Mouse (Mus musculus) small intestine, adult 2 months (tissue): ENCODE results near the gene Rpusd3. TPM values are rescaled to one million over a fixed set of nuclear protein-coding genes. Genes with fewer than 3 reads are reported as not detected.

ENCODE experiments used
- H3K27ac ChIP-seq: fragments of 200-500 bp; 2 replicates; pipeline ENCODE4 v1.5.1; 2012; ENCODE audit warnings: low read depth, low read length, control low read depth, inconsistent platforms; ENCODE audit not compliant: insufficient read depth
- H3K27me3 ChIP-seq: fragments of 200-500 bp; 2 replicates; pipeline ENCODE4 v1.6.1; 2012; ENCODE audit warnings: mild to moderate bottlenecking, moderate library complexity, low read length, inconsistent platforms; ENCODE audit not compliant: control insufficient read depth, insufficient read depth
- H3K36me3 ChIP-seq: fragments of 200-500 bp; 2 replicates; pipeline ENCODE4 v1.6.1; 2012; ENCODE audit warnings: mild to moderate bottlenecking, low read length, control low read depth, inconsistent platforms; ENCODE audit not compliant: control insufficient read depth, insufficient read depth
- H3K4me1 ChIP-seq: fragments of 200-500 bp; 2 replicates; pipeline ENCODE4 v1.6.1; 2012; ENCODE audit warnings: low read length, inconsistent platforms, mixed read lengths; ENCODE audit not compliant: control insufficient read depth, insufficient read depth, insufficient read length
- H3K4me3 ChIP-seq: fragments of 200-500 bp; 2 replicates; pipeline ENCODE4 v1.5.1; 2012; ENCODE audit warnings: low read depth, mild to moderate bottlenecking, control low read depth, inconsistent platforms, low read length, moderate library complexity
- CTCF ChIP-seq: fragments of 200-500 bp; IDR thresholded peaks from 2 replicates; pipeline ENCODE4 v1.5.1; 2012; ENCODE audit warnings: low read depth, mild to moderate bottlenecking, control low read depth, inconsistent platforms, low read length, moderate library complexity, mixed read lengths; ENCODE audit not compliant: insufficient replicate concordance, insufficient read length; ENCODE audit errors: extremely low read depth
- POLR2A ChIP-seq: fragments of 200-500 bp; IDR thresholded peaks from 2 replicates; pipeline ENCODE4 v1.6.1; 2012; ENCODE audit warnings: low read depth, mild to moderate bottlenecking, control low read depth, inconsistent platforms, low read length, moderate library complexity
- WGBS: fragments of 180-500 bp; shearing (Covaris S2); methylation state at CpG from one replicate; pipeline ENCODE4 v1.1.7; 2018; 5-methylcytosine and 5-hydroxymethylcytosine counted together
- polyA plus RNA-seq: library from polyadenylated mRNA; depleted of rRNA; stranded (reverse); fragments of >200 nt; gene quantifications from 2 replicates; pipeline ENCODE4 v1.2.3, GENCODE M21; 2012

Gene Rpusd3
- polyA plus RNA-seq, 1 experiment = 71.6 TPM

- Histone ChIP-seq H3K27ac (no peak overlapping the region), H3K4me3 (no peak overlapping the region)
Measured at GRCm38 (mm10) chr6:113429965-113430364, 10.8 kb upstream of the Rpusd3 start.

GRCm38 (mm10) chr6:113428006-113428405 is 8.9 kb upstream of the Rpusd3 start:
- Histone ChIP-seq H3K4me1 (no peaks in the 10 kb centered on the region), H3K36me3 (peaks cover 4% of the 10 kb centered on the region; the same call in 1 of the 2 replicates), H3K27me3 (no peaks in the 10 kb centered on the region), H3K4me3 (no peak overlapping the region), H3K27ac (no peak overlapping the region)
- 90% methylated on average over 16 of the region's 16 CpGs for WGBS
- no peak for TF ChIP-seq POLR2A
- TF ChIP-seq CTCF = no peak

More at GRCm38 (mm10) chr6:113429965-113430364, 10.8 kb upstream of the Rpusd3 start:
- WGBS = 74% methylated on average over 3 of the region's 3 CpGs
- H3K36me3 ChIP-seq = peaks cover 4% of the 10 kb centered on the region; the same call in 1 of the 2 replicates
- H3K27me3 ChIP-seq = no peaks in the 10 kb centered on the region
- peaks cover 4% of the 10 kb centered on the region; the same call in 1 of the 2 replicates for H3K4me1 ChIP-seq
- no peak for TF ChIP-seq POLR2A
- TF ChIP-seq CTCF = no peak

- Histone ChIP-seq H3K27me3 (no peaks in the 10 kb centered on the region), H3K4me1 (no peaks in the 10 kb centered on the region), H3K4me3 (no peak overlapping the region), H3K36me3 (peaks cover 4% of the 10 kb centered on the region; the same call in 1 of the 2 replicates), H3K27ac (no peak overlapping the region)
- TF ChIP-seq POLR2A (no peak), CTCF (peak; percentile 66; the same call in 1 of the 2 replicates)
- WGBS = 39% methylated on average over 3 of the region's 3 CpGs
Measured at GRCm38 (mm10) chr6:113427397-113427796, 8.3 kb upstream of the Rpusd3 start.

- WGBS = 90% methylated on average over 4 of the region's 4 CpGs
- Histone ChIP-seq H3K27me3 (no peaks in the 10 kb centered on the region), H3K36me3 (peaks cover 4% of the 10 kb centered on the region; the same call in 1 of the 2 replicates), H3K4me3 (no peak overlapping the region), H3K4me1 (no peaks in the 10 kb centered on the region), H3K27ac (no peak overlapping the region)
- no peak for TF ChIP-seq CTCF
Measured at GRCm38 (mm10) chr6:113426696-113427095, 7.6 kb upstream of the Rpusd3 start.

- TF ChIP-seq CTCF (no peak), POLR2A (no peak)
Measured at GRCm38 (mm10) chr6:113424187-113424586, 5.0 kb upstream of the Rpusd3 start.

GRCm38 (mm10) chr6:113423000-113423399 is 3.9 kb upstream of the Rpusd3 start:
- 64% methylated on average over 4 of the region's 4 CpGs for WGBS
- peaks cover 5% of the 10 kb centered on the region; the same call in 1 of the 2 replicates for H3K4me1 ChIP-seq

More at GRCm38 (mm10) chr6:113424187-113424586, 5.0 kb upstream of the Rpusd3 start:
- WGBS = 73% methylated on average over 7 of the region's 7 CpGs
- no peaks in the 10 kb centered on the region for H3K4me1 ChIP-seq
- no peak overlapping the region for H3K4me3 ChIP-seq
- no peak overlapping the region for H3K27ac ChIP-seq
- H3K27me3 ChIP-seq = no peaks in the 10 kb centered on the region
- peaks cover 4% of the 10 kb centered on the region; the same call in 1 of the 2 replicates for H3K36me3 ChIP-seq

GRCm38 (mm10) chr6:113418441-113419198 is 520 bp downstream of the Rpusd3 start:
- Histone ChIP-seq H3K27ac (peak overlapping the region; percentile 32), H3K27me3 (no peaks in the 10 kb centered on the region), H3K4me1 (peaks cover 8% of the 10 kb centered on the region), H3K4me3 (peak overlapping the region; percentile 78), H3K36me3 (peaks cover 4% of the 10 kb centered on the region; the same call in 1 of the 2 replicates)
- TF ChIP-seq CTCF (no peak), POLR2A (no peak)
- WGBS = 8% methylated on average over 16 of the region's 16 CpGs

More at GRCm38 (mm10) chr6:113423000-113423399, 3.9 kb upstream of the Rpusd3 start:
- Histone ChIP-seq H3K4me3 (no peak overlapping the region), H3K27me3 (no peaks in the 10 kb centered on the region), H3K36me3 (peaks cover 4% of the 10 kb centered on the region; the same call in 1 of the 2 replicates), H3K27ac (no peak overlapping the region)
- TF ChIP-seq POLR2A (no peak), CTCF (no peak)
